12 mouse cellular contexts compared by ENCODE assay signal in the genomic region with DNA sequence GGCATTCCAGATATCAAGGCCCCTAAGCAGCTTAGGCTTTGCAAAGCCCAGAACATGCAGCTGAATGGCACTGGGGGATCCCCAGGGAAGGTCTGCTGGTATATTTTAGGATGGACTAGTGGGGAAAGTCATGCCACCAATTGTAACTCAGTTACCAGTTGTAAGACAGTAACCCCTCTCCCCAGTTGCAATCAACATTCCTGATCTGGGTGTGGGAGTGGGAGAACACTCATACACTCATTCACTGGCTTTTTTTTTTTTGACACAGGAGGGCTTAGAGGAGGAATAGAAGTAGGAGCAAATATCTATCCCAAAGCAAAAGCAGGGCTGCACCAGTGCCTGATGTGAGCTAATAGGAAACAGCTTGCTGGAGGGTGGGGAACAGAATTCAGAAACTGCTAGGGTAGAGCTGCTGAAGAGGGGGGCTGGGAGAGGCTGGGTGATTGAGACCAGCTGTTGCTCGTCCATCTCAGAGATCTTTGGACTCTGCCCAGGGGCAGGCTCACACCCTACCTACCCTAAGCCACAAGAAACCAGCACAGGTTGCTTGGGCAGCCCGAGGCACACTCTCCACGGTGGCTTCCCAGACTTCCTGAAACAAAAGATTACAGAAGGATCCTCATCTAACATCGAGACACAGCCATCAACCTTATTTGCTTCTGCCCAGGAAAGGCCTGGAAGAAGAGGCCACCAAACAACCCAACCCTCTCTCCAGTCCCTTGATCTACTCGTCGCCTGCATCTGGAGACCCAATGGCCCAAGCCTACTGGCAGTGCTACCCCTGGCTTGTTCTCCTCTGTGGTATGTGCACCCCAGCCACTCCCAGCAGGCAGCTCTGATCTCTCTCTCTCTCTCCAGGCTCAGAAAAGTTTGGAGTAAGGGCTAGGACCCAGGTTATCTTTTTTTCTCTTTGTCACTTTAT. TPM values are rescaled to one million over a fixed set of nuclear protein-coding genes. Genes with fewer than 3 reads are reported as not detected.
A peak's percentile ranks its signal among the peaks of the same experiment; 100 is the strongest.
DNase-seq lines count a peak whose midpoint lies in the region.
"Had no signal": no experiment of that assay in that cellular context is flagged by ENCODE, and none has a peak within 500 bp of the region (broad histone marks: within the 10 kb centered on the region; RNA-seq: fewer than 3 reads in every experiment).

TSS of gene Xpnpep2 (plus strand) at position 332 of the 922 bp plus-strand sequence.

- intact Hi-C loops in heart, postnatal 25 days (cut with DNase I), result no loop called here
- intact Hi-C loops in heart, postnatal 14 days (cut with DNase I), result no loop called here

- peak; percentile 12 for DNase-seq in gastrocnemius, adult 18-20 months (ENCODE audit: low spot score)
- no peak for DNase-seq in gastrocnemius, postnatal 25 days
- DNase-seq in embryo, embryonic 9.5 days (ENCODE audit: extremely low spot score), result peak; percentile 9
- DNase-seq in kidney, adult 8-10 months, result peak; percentile 26 to 42
- peak; percentile 26 for DNase-seq in lung, postnatal 36 days
- DNase-seq in heart, postnatal 25 days (ENCODE audit: low spot score), result no peak
- no peak for DNase-seq in layer of hippocampus, adult 9-10 months (ENCODE audit: low spot score)
- DNase-seq in heart, postnatal 14 days, result no peak
- DNase-seq: cerebellum, adult 2 months; liver; right cerebral cortex, postnatal 25 days had no signal

RNA-seq across cellular contexts. Expression of gene Xpnpep2, which starts in this region (rescaled TPM):
- total RNA-seq in gastrocnemius, adult 18-20 months (2021), result under 1 TPM; 0.31 to 0.82 TPM
- 1 to 10 TPM in 1 of 2 experiments, under 1 TPM in 1; 0.41 to 1.0 TPM for total RNA-seq in gastrocnemius, postnatal 25 days (2021)
- total RNA-seq in heart, postnatal 25 days (2021), result 1 to 10 TPM; 2.7 to 3.6 TPM
- 1 to 10 TPM; 1.5 to 2.6 TPM for total RNA-seq in heart, postnatal 14 days (2021)
- total RNA-seq: monocyte, adult 5-6 weeks had no signal

Comparison
In these comparisons a context has a peak if more than half of its experiments do, and no peak if none do; other contexts are left out.
1. Peak in DNase-seq in gastrocnemius, adult 18-20 months; RNA of the gene not detected or under 1 TPM.
2. DNase-seq: peak in embryo, embryonic 9.5 days (single experiment), kidney, adult 8-10 months (2 of 2) and lung, postnatal 36 days (single experiment); none in gastrocnemius, postnatal 25 days (single experiment), heart, postnatal 25 days (single experiment), layer of hippocampus, adult 9-10 months (single experiment) and heart, postnatal 14 days (0 of 2).